Mouse (Mus musculus) heart, postnatal 25 days (tissue): ENCODE data around the gene Tmsb4x. TPM values are rescaled to one million over a fixed set of nuclear protein-coding genes. Genes with fewer than 3 reads are reported as not detected.

Experiments used
- DNase-seq: peaks from one replicate; pipeline ENCODE4 v3.0.0; 2022; ENCODE audit warnings: low spot score
- intact Hi-C: fragments of 180-260 bp; cut with DNase I; formaldehyde crosslinking; loops from one replicate; pipeline ENCODE4 v1.15.1; 2025
- total RNA-seq, 2 experiments: library from RNA; stranded (reverse); gene quantifications; 2 replicates each; pipeline ENCODE4 v1.2.3; 2021

Tmsb4x gene
- total RNA-seq, 2 experiments from 2014 or later = 459 to 522 TPM

- no peak for DNase-seq
- intact Hi-C loops = no loop called here
These were observed 13.9 kb downstream of the Tmsb4x start for GRCm38 (mm10) chrX:167195228-167195649.

- intact Hi-C loops = no loop called here
- no peak for DNase-seq
These were observed 22.8 kb downstream of the Tmsb4x start for GRCm38 (mm10) chrX:167186306-167186705.

DNA sequence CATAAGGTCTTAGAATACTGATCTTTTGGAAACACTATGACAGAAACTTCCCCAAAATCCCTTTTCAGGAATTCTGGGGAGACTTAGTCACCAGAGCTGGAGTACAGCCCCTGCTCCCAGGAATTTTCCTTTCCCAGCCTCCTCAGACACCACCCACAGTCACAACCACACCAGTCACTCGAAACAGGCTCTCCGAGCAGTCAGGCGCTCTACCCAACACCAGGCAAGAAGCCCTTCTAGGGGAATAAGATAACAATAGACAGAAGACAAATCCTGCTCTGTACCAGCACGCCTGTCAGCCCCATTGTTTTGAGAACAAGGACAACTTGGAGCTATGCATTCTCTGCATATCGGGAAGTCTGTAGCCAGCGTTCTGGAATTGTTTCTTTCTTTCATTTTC lies 25.6 kb downstream of the Tmsb4x start:
- intact Hi-C loops = no loop called here
- no peak for DNase-seq

- no peak for DNase-seq
- intact Hi-C loops = no loop called here
These were observed 26.7 kb downstream of the Tmsb4x start for GRCm38 (mm10) chrX:167182411-167182810.

DNA sequence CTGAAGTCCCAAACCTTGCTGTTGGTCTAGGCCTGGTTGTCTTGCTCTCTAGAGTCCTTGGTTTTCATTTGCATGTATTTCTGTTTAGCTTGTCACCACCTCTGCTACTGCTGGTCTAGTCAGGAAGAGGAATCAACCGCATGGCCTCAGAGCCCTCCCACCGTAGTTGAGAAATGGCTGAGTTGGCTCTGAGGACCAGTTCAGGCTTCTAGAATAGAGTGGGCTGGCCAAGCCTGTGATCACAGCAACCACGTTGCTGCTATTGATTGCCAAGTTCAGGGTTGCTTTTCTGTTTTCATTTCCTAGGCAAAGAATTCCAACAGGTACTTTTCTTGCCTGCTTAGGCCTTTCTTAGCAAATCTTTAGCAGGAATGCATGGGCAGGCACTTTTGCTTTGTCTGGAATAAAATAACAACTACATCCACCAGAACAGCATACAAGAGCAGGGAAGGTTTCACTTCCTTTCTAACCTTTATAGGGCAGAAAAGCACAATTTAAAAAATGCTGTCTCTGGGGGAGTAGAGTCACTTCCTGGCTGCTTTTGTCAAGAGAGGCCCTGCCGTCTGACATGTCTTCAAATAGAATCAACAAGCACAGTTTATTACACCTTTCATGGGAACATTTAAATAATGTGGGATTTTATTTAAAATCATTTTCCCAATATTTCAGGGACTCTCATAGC lies 29.0 kb downstream of the Tmsb4x start:
- peak; percentile 17 for DNase-seq
- intact Hi-C loops = no loop called here

- DNase-seq = no peak
- intact Hi-C loops = no loop called here
These were observed 29.6 kb downstream of the Tmsb4x start for GRCm38 (mm10) chrX:167179549-167179948.

- no peak for DNase-seq
- intact Hi-C loops = no loop called here
These were observed 33.8 kb downstream of the Tmsb4x start for GRCm38 (mm10) chrX:167175319-167175718.

GRCm38 (mm10) chrX:167174311-167174710 lies 34.8 kb downstream of the Tmsb4x start:
- intact Hi-C loops = no loop called here
- no peak for DNase-seq

DNA sequence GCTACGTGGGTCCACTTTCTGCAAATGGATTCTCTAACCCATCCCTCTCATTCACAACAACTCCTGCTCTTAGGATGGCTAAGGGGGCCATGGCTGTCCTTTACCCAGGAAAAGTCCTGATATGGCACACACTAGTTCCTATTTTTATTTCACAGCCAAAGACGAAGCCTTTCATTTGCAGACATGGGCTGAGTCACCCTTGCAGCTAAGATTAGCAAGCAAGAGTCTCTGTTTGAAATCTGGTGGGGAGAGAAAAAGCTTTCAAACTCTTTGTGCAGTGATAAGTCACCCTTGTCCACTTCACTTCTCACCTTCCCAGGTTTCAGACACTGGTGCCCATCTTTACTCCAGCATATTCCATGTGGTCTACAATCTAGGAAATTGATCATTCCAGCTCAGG lies 36.9 kb downstream of the Tmsb4x start:
- DNase-seq = no peak
- intact Hi-C loops = no loop called here

GRCm38 (mm10) chrX:167171281-167171680 lies 37.8 kb downstream of the Tmsb4x start:
- DNase-seq = no peak
- intact Hi-C loops = no loop called here

DNA sequence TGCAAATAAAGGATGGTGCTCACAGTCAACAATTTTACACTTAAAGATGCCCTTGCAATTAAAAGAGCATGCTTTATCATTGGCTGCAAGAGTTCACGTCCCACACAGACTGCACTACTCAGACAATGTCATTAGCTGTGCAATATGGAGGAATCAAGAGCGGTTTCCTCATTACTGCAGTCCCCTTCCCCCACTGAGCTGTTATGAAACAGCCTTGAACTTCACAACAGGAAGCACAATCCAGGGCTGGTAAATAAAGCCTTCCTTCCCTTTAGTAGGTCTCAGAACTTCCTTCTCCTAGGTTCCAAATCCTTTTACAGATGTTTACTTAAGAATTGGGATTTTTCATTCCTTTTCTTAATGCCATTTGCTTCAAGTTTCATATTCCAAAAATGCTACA lies 41.8 kb downstream of the Tmsb4x start:
- no peak for DNase-seq
- intact Hi-C loops = no loop called here

GRCm38 (mm10) chrX:167166051-167166450 lies 43.1 kb downstream of the Tmsb4x start:
- DNase-seq = no peak
- intact Hi-C loops = no loop called here

DNA sequence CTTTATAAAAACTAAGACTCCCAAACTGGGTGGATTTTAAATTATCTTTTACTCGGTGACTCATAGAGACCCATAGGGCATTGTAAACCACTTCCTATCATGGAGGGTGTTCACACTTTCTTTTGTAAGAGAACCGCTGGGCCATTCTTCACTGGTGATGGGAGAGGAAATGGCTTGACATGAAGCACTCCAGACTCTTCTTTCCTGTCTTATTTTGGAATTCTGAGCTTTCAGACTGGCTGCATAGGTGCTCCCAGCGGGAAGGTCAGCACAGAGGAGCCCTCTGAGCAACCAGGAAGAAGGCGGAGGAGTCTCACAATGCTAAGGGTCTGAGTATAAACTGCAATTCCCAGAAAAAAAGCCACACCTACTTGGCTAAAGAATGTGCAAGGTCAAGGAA lies 51.4 kb downstream of the Tmsb4x start:
- DNase-seq = no peak
- intact Hi-C loops = loop anchor here (10.0 kb wide), 1 partner anchor 47 kb away; the partner anchor contains the start of gene Tmsb4x

Other genes with a start within 250 kb of the Tmsb4x start
- gene Tlr8, start 55.0 kb upstream of the Tmsb4x start, total RNA-seq = 1 to 10 TPM; 2.3 to 2.8 TPM
- 1 to 10 TPM; 1.7 to 1.8 TPM for gene Tlr7, start 121.2 kb upstream of the Tmsb4x start, total RNA-seq
- gene Prps2, start 173.4 kb upstream of the Tmsb4x start, total RNA-seq = 1 to 10 TPM; 9.5 to 9.9 TPM